Mouse (Mus musculus) heart, adult 2 months (tissue): Measurements from ENCODE around the gene Stox2.

ENCODE experiments used
- CTCF ChIP-seq: fragments of 200-600 bp; IDR thresholded peaks from 2 replicates; pipeline ENCODE4 v1.8.1; 2022; ENCODE audit warnings: antibody characterized with exemption, mild to moderate bottlenecking, moderate library complexity
- EP300 ChIP-seq: fragments of 200-500 bp; IDR thresholded peaks from 2 replicates; pipeline ENCODE4 v1.6.1; 2011; ENCODE audit warnings: low read depth, low read length, control low read depth; ENCODE audit not compliant: insufficient read depth

- no peak for TF ChIP-seq CTCF
- TF ChIP-seq EP300 = no peak
These were observed 110.2 kb downstream of the Stox2 start for GRCm38 (mm10) chr8:47335940-47336339.
